Mouse (Mus musculus) colon, adult 2 months (tissue): ENCODE data around the gene Tmem63c. TPM values are rescaled to one million over a fixed set of nuclear protein-coding genes. Genes with fewer than 3 reads are reported as not detected.

Experiments used
- polyA plus RNA-seq: library from polyadenylated mRNA; depleted of rRNA; stranded (reverse); fragments of >200 nt; gene quantifications from 2 replicates; pipeline ENCODE4 v1.2.3, GENCODE M21; 2012; rRNA removed

The Tmem63c gene
- polyA plus RNA-seq: 0.53 and 0.80 TPM in 2 replicates

GRCm38 (mm10) chr12:87021040-87021439 is at the start of gene Tmem63c:
Gene Tmem63c (plus strand): TSS chr12:87021340.

GRCm38 (mm10) chr12:86989890-86990754 is 31.0 kb upstream of the Tmem63c start, which contains the start of gene Zdhhc22:
Gene Zdhhc22 (minus strand): TSS chr12:86990430.

GRCm38 (mm10) chr12:87102165-87102631 is 81.1 kb downstream of the Tmem63c start, which contains the start of gene Ngb:
Gene Ngb (minus strand): TSS chr12:87102539.

Other genes with a start within 250 kb of the Tmem63c start
- gene Irf2bpl, start 136.5 kb upstream of the Tmem63c start, polyA plus RNA-seq: 64.1 and 68.5 TPM in 2 replicates
- 84.3 and 86.5 TPM in 2 replicates for gene Cipc, start 74.3 kb upstream of the Tmem63c start, polyA plus RNA-seq
- 0.50 TPM in 1 of 2 replicates, not detected in the other for gene Zdhhc22, start 30.9 kb upstream of the Tmem63c start, polyA plus RNA-seq
- 5.9 and 7.3 TPM in 2 replicates for gene Ngb, start 81.2 kb downstream of the Tmem63c start, polyA plus RNA-seq
- gene Gstz1, start 125.8 kb downstream of the Tmem63c start, polyA plus RNA-seq: 25.0 and 32.1 TPM in 2 replicates
- 10.8 and 13.9 TPM in 2 replicates for gene Pomt2, start 126.6 kb downstream of the Tmem63c start, polyA plus RNA-seq
- gene Samd15, start 178.4 kb downstream of the Tmem63c start, polyA plus RNA-seq: 0.20 TPM in 1 of 2 replicates, not detected in the other
- 1.8 and 2.0 TPM in 2 replicates for gene Tmed8, start 179.1 kb downstream of the Tmem63c start, polyA plus RNA-seq
- 0.40 and 0.44 TPM in 2 replicates for gene Noxred1, start 217.4 kb downstream of the Tmem63c start, polyA plus RNA-seq
- gene Vipas39, start 244.9 kb downstream of the Tmem63c start, polyA plus RNA-seq: 23.7 and 24.5 TPM in 2 replicates
- 43.3 and 45.1 TPM in 2 replicates for gene Ahsa1, start 245.1 kb downstream of the Tmem63c start, polyA plus RNA-seq